Mouse (Mus musculus) kidney, postnatal 25 days (tissue): ENCODE measurements around the gene Casz1.

Experiments used
- DNase-seq, 2 experiments: peaks; one replicate each; pipeline ENCODE4 v3.0.0; 2021; ENCODE audit warnings: mixed read lengths in 2 of 2

Gene Casz1

GRCm38 (mm10) chr4:148908760-148909510, 104.7 kb downstream of the Casz1 start:
- peak; percentile 51 to 80 for DNase-seq

- DNase-seq: no peak
These were observed 105.3 kb downstream of the Casz1 start for GRCm38 (mm10) chr4:148909566-148909965.

- DNase-seq: no peak
These were observed 107.9 kb downstream of the Casz1 start for GRCm38 (mm10) chr4:148912134-148912533.

DNA sequence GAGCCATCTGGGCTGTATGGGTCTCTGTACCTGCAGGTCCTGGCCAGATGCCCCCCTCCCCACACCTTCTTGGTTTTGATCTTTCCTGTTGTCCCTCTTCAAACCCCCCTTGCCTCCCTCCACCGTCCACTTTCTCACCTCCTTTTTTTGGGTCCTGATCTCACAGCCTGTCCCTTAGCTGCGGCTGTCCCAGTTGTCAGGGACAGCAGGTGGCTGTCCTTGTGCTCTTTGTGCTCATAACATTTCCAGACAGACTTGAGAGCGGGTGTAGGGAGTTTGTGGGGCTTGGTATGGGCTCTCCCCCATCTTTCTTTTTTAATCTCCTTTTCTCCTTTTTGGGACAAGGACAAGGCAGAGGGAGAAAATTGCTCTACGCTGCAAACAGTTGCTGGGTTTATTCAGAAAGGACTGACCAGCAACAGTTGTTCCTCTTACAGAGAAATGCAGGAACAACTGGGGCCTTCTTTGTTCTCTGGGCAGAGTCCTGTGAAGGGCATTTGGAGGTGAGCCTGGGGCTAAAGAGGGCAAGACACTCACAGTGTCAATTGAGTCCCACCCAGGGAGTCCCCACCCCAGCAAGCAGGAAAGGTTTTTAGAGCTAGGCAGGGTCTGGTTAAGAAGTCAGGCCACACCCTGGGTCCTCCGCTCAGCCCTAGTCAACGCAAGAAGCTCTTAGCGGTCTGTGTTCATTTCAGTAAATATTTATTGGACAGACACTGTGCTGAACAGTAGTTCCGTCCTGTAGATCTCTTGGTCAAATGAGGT, 108.8 kb downstream of the Casz1 start:
- no peak for DNase-seq

DNA sequence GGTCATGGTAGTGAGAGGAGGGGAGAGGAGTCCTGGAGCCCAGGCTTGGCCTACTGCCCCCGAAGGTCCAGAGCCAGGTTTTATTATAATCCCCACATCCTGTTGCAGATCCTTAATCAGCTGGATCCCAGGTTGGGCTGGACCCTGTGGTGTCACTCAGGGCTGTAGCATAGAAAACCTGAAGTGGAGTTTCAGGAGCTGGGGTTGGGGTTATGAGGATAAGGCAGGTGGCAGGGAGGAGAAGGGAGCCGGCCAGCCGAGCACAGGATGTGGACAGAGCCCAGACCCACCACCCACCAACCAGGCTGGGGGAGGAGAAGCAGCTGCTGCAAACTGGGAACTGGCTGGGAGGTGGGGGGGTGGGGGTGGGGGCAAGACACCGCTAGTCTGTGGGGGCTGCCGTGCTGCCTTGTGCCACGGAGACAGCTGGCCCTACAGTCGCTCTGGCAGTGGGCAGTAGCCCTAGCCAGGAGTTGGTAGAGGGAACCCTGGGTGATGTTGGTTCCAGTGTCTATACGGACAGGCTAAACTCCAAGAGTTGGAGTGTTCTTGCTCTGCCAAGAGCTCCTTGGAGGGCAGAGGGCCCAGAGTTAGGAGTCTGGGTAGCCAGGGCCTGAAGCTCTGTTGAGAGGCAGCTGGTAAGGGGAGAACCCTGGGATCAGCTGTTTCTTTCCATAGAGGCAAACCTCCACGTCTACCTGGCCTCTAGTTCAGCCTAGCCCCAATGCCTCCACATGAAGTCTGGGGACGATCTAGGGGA, 110.8 kb downstream of the Casz1 start:
- DNase-seq: peak; percentile 83 to 88

- DNase-seq: no peak
These were observed 111.6 kb downstream of the Casz1 start for GRCm38 (mm10) chr4:148915849-148916248.

DNA sequence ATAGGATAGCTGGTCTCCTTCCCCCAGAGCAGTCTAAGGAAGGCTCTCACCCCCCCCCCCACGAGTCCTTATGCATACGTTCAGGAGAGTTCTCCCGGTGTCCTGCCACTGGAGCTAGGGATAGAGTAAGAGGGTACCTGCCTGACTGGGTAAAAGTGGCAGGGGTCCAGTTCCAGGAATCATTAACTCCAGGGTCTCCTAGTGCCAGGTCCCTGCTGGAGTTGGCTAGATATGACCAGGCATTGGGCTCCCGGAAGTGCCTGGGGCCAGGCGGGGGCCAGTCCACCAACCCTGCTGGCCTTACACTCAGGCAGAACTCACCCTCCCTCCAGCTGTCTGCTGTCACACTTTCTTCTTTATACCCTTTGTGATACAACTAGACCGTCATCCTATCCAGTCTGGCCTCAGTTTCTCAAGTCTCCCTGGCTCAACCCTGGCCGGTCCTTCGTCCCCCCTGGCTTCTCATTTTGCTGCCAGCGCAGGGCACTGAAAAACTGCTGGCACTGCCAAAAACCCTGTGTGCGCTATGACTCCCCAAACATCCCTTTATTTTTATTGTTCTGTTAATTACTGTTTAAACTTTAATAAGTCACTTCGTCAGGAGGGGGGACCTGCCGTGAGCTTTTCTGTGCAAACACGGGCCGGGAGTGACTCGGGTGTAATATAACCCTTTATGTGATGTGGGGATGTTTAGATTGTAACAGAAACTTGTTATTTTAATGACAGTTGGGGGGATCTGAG, 114.6 kb downstream of the Casz1 start:
- DNase-seq: peak; percentile 76 to 88

GRCm38 (mm10) chr4:148920610-148921009, 116.4 kb downstream of the Casz1 start:
- DNase-seq: peak; percentile 51 to 79

GRCm38 (mm10) chr4:148922221-148922700, 118.0 kb downstream of the Casz1 start:
- DNase-seq: peak; percentile 55 to 79

DNA sequence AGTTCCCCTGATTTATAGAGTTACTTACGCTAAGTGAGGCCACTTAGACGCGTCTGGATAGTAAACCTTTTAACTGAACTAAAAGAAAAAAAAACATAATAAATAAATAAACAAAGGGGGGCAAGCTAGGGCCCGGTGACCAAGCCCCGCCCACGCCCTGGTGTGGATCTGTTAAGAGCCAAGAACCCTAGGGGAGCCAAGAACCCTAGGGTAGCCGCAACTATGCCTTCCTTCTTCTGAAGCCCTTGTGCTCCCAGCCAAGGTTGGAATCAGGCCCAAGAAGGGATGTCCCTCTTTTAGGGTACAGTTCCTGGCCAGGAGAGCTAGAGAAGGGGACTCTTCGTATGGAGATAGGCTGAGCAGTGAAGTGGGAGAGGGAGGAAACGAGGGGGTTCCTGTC, 119.2 kb downstream of the Casz1 start:
- no peak for DNase-seq

DNA sequence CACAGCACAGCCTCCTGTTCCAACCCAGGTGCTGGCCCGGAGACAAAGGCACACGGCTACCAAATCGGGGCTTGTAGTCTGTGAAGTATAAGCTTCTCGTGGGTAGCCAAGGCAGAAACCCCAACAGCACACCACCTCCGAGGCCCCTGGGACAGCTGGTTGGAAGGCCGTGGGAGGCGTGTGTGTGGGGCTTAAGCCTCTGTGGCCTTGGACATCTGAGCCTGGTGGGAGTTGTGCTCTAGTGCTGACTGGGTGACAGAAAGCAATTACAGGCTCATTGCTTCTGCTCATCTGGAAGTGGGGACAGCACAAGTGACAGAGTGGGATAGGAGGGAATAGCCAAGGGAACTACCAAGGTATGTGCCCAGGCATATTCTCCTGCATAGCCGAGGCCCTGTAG, 119.7 kb downstream of the Casz1 start:
- DNase-seq: no peak

DNA sequence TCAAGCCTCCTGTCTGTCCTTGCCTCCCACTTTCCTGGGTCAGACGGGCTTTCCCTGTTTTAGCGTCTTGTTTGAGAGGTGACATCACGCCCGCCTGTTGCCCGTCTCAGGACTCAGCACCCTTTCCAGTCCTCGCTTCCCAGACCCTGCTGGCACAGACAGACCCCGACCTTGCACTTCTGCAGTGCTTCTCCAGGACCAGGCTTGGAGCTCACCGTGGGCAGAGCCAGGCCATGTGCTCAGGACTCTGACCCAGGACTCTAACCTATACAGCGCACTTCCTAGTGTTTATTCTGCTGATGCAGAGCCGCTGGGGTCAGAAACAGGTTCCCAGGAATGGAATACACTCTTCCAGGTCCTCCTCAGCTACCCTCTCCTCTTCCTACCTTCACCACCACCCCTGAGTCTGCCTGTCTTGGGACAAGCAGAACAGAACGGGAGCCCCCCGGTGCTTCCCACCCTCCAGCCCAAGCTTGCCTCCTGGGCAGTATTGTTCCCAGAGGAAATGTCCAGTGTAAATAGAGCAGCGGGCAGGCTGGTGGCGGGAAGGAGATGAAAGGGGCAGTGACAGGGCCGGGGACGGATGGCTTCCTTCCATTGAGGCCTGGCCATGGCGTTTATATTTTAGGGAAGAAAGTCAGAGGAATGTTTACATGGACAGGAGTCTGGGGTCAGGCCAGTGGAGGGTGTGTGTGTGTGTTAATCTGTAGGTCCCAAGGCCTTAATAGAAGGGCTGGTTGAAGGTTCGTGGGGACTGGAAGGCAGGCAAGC, 121.5 kb downstream of the Casz1 start:
- DNase-seq: peak; percentile 43 to 71

- DNase-seq: no peak
These were observed 122.2 kb downstream of the Casz1 start for GRCm38 (mm10) chr4:148926459-148926858.

DNA sequence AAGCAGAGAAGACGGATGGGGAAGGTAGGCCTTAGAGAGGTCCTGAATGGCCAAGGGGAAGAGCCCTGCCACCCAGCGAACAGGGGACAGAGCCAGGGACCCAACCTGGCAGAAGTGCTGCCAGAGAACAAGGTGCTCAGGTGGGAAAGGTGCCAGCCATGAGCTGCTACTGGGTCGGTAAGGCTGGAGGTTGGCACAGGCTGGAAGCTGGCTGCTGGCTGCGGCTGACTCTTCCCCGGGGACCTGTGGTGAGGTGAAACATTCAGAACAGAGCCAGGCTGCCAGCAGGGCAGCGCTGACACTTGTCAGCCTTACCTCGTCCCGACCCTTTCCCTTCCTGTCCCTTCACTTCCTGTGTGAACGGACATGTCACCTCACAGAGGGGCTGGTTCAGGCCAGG, 124.1 kb downstream of the Casz1 start:
- peak; percentile 80 to 91 for DNase-seq

DNA sequence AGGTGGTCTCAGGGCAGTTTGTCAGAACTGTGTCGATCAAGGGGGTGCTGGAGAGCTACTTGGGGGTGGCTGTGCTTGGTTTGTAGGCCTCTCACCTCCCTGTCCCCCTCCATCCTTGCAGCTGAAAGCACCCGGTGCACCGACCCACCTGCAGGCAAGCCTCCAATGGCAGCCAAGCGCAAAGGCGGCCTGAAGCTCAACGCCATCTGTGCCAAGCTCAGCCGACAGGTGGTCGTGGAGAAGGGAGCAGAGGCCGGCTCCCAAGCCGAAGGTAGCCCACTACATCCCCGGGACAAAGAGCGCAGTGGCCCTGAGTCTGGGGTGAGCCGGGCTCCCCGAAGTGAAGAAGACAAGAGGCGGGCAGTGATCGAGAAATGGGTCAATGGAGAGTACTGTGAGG, 124.6 kb downstream of the Casz1 start:
- no peak for DNase-seq

- DNase-seq: no peak
These were observed 126.5 kb downstream of the Casz1 start for GRCm38 (mm10) chr4:148930721-148931229.

DNA sequence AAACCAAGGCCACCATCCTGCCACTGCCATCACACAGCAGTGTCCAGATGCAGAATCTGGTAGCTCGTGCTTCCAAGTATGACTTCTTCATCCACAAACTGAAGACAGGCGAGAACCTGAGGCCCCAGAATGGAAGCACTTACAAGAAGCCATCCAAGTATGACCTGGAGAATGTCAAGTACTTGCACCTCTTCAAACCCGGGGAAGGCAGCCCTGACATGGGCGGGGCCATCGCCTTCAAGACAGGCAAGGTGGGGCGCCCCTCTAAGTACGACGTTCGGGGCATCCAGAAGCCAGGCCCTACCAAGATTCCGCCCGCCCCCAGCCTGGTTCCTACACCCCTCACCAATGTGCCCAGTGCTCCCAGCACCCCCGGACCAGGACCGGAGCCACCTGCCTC, 128.9 kb downstream of the Casz1 start:
- no peak for DNase-seq

GRCm38 (mm10) chr4:148935211-148935610, 131.0 kb downstream of the Casz1 start:
- no peak for DNase-seq

GRCm38 (mm10) chr4:148936111-148936510, 131.9 kb downstream of the Casz1 start:
- no peak for DNase-seq

- no peak for DNase-seq
These were observed 132.5 kb downstream of the Casz1 start for GRCm38 (mm10) chr4:148936727-148937126.

GRCm38 (mm10) chr4:148938546-148938945, 134.3 kb downstream of the Casz1 start:
- no peak for DNase-seq
